Mouse (Mus musculus) lung, adult 2 months (tissue): ENCODE measurements around the gene Rrp1b. TPM values are rescaled to one million over a fixed set of nuclear protein-coding genes. Genes with fewer than 3 reads are reported as not detected.

ENCODE experiments used
- DNase-seq: peaks from one replicate; pipeline ENCODE4 v3.0.0; 2022
- H3K4me1 ChIP-seq: fragments of 200-500 bp; 2 replicates; pipeline ENCODE4 v1.6.1; 2011; ENCODE audit warnings: low read length; ENCODE audit not compliant: control insufficient read depth, insufficient read depth
- H3K4me3 ChIP-seq: fragments of 200-500 bp; replicated peaks from 2 replicates; pipeline ENCODE3; 2011; ENCODE audit warnings: low read depth, mild to moderate bottlenecking, control low read depth, low read length; ENCODE audit errors: extremely low read depth
- CTCF ChIP-seq: fragments of 200-500 bp; IDR thresholded peaks from 2 replicates; pipeline ENCODE4 v1.5.1; 2011; ENCODE audit warnings: mild to moderate bottlenecking, low read length, control low read depth; ENCODE audit not compliant: insufficient read depth
- POLR2A ChIP-seq: fragments of 200-500 bp; IDR thresholded peaks from 2 replicates; pipeline ENCODE4 v1.6.1; 2011; ENCODE audit warnings: low read depth, mild to moderate bottlenecking, control low read depth, low read length, borderline replicate concordance; ENCODE audit errors: extremely low read depth
- WGBS: fragments of 180-500 bp; shearing (Covaris S2); methylation state at CpG from one replicate; pipeline ENCODE4 v1.1.7; 2018; 5-methylcytosine and 5-hydroxymethylcytosine counted together
- polyA plus RNA-seq: library from polyadenylated mRNA; depleted of rRNA; stranded (reverse); fragments of >200 nt; gene quantifications from 2 replicates; pipeline ENCODE4 v1.2.3, GENCODE M21; 2012

Rrp1b gene
- polyA plus RNA-seq, 1 experiment, result 10.0 TPM

GRCm38 (mm10) chr17:32028301-32028700 is 7.6 kb upstream of the Rrp1b start:
- TF ChIP-seq POLR2A, result no peak
- no peak for TF ChIP-seq CTCF
- no peak for DNase-seq
- Histone ChIP-seq H3K4me1 (peaks cover 6% of the 10 kb centered on the region), H3K4me3 (no peak overlapping the region)
- WGBS, result 87% methylated on average over 3 of the region's 3 CpGs

- Histone ChIP-seq H3K4me3 (no peak overlapping the region), H3K4me1 (no peaks in the 10 kb centered on the region)
- 52% methylated on average over 7 of the region's 7 CpGs for WGBS
- TF ChIP-seq CTCF, result no peak
- no peak for TF ChIP-seq POLR2A
- no peak for DNase-seq
Observed at GRCm38 (mm10) chr17:32031684-32032083, 4.2 kb upstream of the Rrp1b start.

GRCm38 (mm10) chr17:32034322-32034721 is 1.6 kb upstream of the Rrp1b start:
- WGBS, result 87% methylated on average over 23 of the region's 23 CpGs
- no peak for TF ChIP-seq POLR2A
- TF ChIP-seq CTCF, result no peak
- no peak for DNase-seq

GRCm38 (mm10) chr17:32036509-32037438 is 874 bp downstream of the Rrp1b start:
- peak; percentile 27 for DNase-seq
- TF ChIP-seq POLR2A (no peak), CTCF (no peak)
- Histone ChIP-seq H3K4me1 (peaks cover 3% of the 10 kb centered on the region; the same call in 1 of the 2 replicates), H3K4me3 (peak overlapping the region; percentile 76)
- under 1% methylated on average over 46 of the region's 46 CpGs for WGBS

More at GRCm38 (mm10) chr17:32034322-32034721, 1.6 kb upstream of the Rrp1b start:
- Histone ChIP-seq H3K4me3 (no peak overlapping the region), H3K4me1 (peaks cover 3% of the 10 kb centered on the region; the same call in 1 of the 2 replicates)

- DNase-seq, result no peak
- Histone ChIP-seq H3K4me1 (peaks cover 3% of the 10 kb centered on the region; the same call in 1 of the 2 replicates), H3K4me3 (no peak overlapping the region)
- 71% methylated on average over 10 of the region's 10 CpGs for WGBS
- TF ChIP-seq CTCF, result no peak
- TF ChIP-seq POLR2A, result no peak
Observed at GRCm38 (mm10) chr17:32040263-32040662, 4.4 kb downstream of the Rrp1b start.

GRCm38 (mm10) chr17:32046541-32046940 is 10.6 kb downstream of the Rrp1b start:
- no peak for TF ChIP-seq CTCF
- TF ChIP-seq POLR2A, result no peak
- no peaks in the 10 kb centered on the region; the same call in 1 of the 2 replicates for H3K4me1 ChIP-seq
- H3K4me3 ChIP-seq, result no peak overlapping the region
- 91% methylated on average over 5 of the region's 5 CpGs for WGBS
- no peak for DNase-seq

GRCm38 (mm10) chr17:32048351-32048750 is 12.5 kb downstream of the Rrp1b start:
- WGBS, result 63% methylated on average over 5 of the region's 5 CpGs

GRCm38 (mm10) chr17:32049914-32050313 is 14.0 kb downstream of the Rrp1b start:
- Histone ChIP-seq H3K4me1 (peaks cover 5% of the 10 kb centered on the region), H3K4me3 (no peak overlapping the region)
- TF ChIP-seq POLR2A, result no peak
- no peak for TF ChIP-seq CTCF
- no peak for DNase-seq
- 87% methylated on average over 4 of the region's 4 CpGs for WGBS

More at GRCm38 (mm10) chr17:32048351-32048750, 12.5 kb downstream of the Rrp1b start:
- DNase-seq, result no peak
- no peak overlapping the region for H3K4me3 ChIP-seq
- no peak for TF ChIP-seq POLR2A
- H3K4me1 ChIP-seq, result peaks cover 5% of the 10 kb centered on the region

GRCm38 (mm10) chr17:32050609-32051008 is 14.7 kb downstream of the Rrp1b start:
- Histone ChIP-seq H3K4me1 (peaks cover 5% of the 10 kb centered on the region), H3K4me3 (no peak overlapping the region)
- DNase-seq, result no peak
- TF ChIP-seq CTCF, result no peak
- no peak for TF ChIP-seq POLR2A
- 88% methylated on average over 6 of the region's 6 CpGs for WGBS

GRCm38 (mm10) chr17:32052237-32053080 is 16.6 kb downstream of the Rrp1b start:
- H3K4me1 ChIP-seq, result peaks cover 5% of the 10 kb centered on the region
- no peak for DNase-seq
- WGBS, result 37% methylated on average over 5 of the region's 5 CpGs
- no peak overlapping the region for H3K4me3 ChIP-seq
- no peak for TF ChIP-seq POLR2A
- TF ChIP-seq CTCF, result no peak
